In genomic region chr7:75627831-75628230, GRCm38 (mm10) we compare ENCODE assay signal across 21 mouse cellular contexts.
DNase-seq lines count a peak whose midpoint lies in the region; ATAC-seq and TF ChIP-seq lines count a peak whose summit lies in the region.
"Had no signal": no experiment of that assay in that cellular context is flagged by ENCODE, and none has a peak within 500 bp of the region (broad histone marks: within the 10 kb centered on the region; RNA-seq: fewer than 3 reads in every experiment).

No protein-coding gene starts in this region.

- no peaks in the 10 kb centered on the region for H3K9me3 ChIP-seq in kidney, embryonic 15.5 days (replicated peaks)
- H3K9me3 ChIP-seq in liver, postnatal 0 days (ENCODE audit: low read length): no peaks in the 10 kb centered on the region
- H3K9me3 ChIP-seq in liver, embryonic 11.5 days (ENCODE audit: control insufficient read depth, low read length): no peaks in the 10 kb centered on the region
- no peaks in the 10 kb centered on the region for H3K9me3 ChIP-seq in intestine, postnatal 0 days (ENCODE audit: control insufficient read depth)
- no peaks in the 10 kb centered on the region for H3K9me3 ChIP-seq in hindbrain, embryonic 14.5 days (ENCODE audit: control insufficient read depth, low read length)
- H3K9me3 ChIP-seq: forebrain, embryonic 15.5 days; hindbrain, embryonic 10.5 days; hindbrain, embryonic 15.5 days had no signal

- no peak for ATAC-seq in kidney, embryonic 15.5 days (replicated peaks; ENCODE audit: low FRiP score)
- ATAC-seq in liver, postnatal 0 days: no peak
- ATAC-seq in liver, embryonic 11.5 days (replicated peaks; ENCODE audit: low FRiP score): no peak
- ATAC-seq in intestine, postnatal 0 days: peak; percentile 64; the same call in 1 of the 2 replicates
- no peak for ATAC-seq in hindbrain, embryonic 14.5 days (ENCODE audit: low FRiP score)
- ATAC-seq: activated CD4-positive, CD25-positive, alpha-beta regulatory T cell, adult 4 months; forebrain, embryonic 15.5 days; inflammation-experienced regulatory T-cells, adult 6 months; Patski had no signal

- 0 out of 2 replicates have a peak overlapping the region, but pooled peaks have one; percentile 37 for H3K27ac ChIP-seq in kidney, embryonic 15.5 days
- peak overlapping the region; percentile 66 for H3K27ac ChIP-seq in liver, postnatal 0 days (ENCODE audit: low read depth)
- H3K27ac ChIP-seq in liver, embryonic 11.5 days (ENCODE audit: low read depth, low read length): no peak overlapping the region
- H3K27ac ChIP-seq in intestine, postnatal 0 days (ENCODE audit: low read depth, low read length): no peak overlapping the region
- no peak overlapping the region for H3K27ac ChIP-seq in hindbrain, embryonic 14.5 days
- H3K27ac ChIP-seq: forebrain, embryonic 15.5 days; hindbrain, embryonic 10.5 days; hindbrain, embryonic 15.5 days had no signal

- H3K4me3 ChIP-seq in kidney, embryonic 15.5 days (replicated peaks): no peak overlapping the region
- H3K4me3 ChIP-seq in liver, postnatal 0 days (ENCODE audit: low read depth, low read length): no peak overlapping the region
- no peak overlapping the region for H3K4me3 ChIP-seq in liver, embryonic 11.5 days (ENCODE audit: low read depth, low read length)
- no peak overlapping the region for H3K4me3 ChIP-seq in intestine, postnatal 0 days (ENCODE audit: low read depth, low read length)
- no peak overlapping the region for H3K4me3 ChIP-seq in hindbrain, embryonic 14.5 days (replicated peaks; ENCODE audit: low read length)
- H3K4me3 ChIP-seq: forebrain, embryonic 15.5 days; hindbrain, embryonic 10.5 days; hindbrain, embryonic 15.5 days had no signal

- TF ChIP-seq EP300 in liver, postnatal 0 days (IDR thresholded peaks at IDR 0.05; ENCODE audit: low read depth): no peak

- no peaks in the 10 kb centered on the region; the same call in 1 of the 2 replicates for H3K36me3 ChIP-seq in kidney, embryonic 15.5 days
- H3K36me3 ChIP-seq in liver, postnatal 0 days (replicated peaks; ENCODE audit: insufficient read depth, low read length): peaks cover 29% of the 10 kb centered on the region
- no peaks in the 10 kb centered on the region for H3K36me3 ChIP-seq in liver, embryonic 11.5 days (ENCODE audit: control insufficient read depth, insufficient read depth, low read length)
- H3K36me3 ChIP-seq in intestine, postnatal 0 days (ENCODE audit: control insufficient read depth, insufficient read depth): peaks cover 7% of the 10 kb centered on the region; the same call in 1 of the 2 replicates
- H3K36me3 ChIP-seq in hindbrain, embryonic 14.5 days (replicated peaks; ENCODE audit: control insufficient read depth, insufficient read depth): no peaks in the 10 kb centered on the region
- H3K36me3 ChIP-seq: forebrain, embryonic 15.5 days; hindbrain, embryonic 10.5 days; hindbrain, embryonic 15.5 days had no signal

- intact Hi-C loops in gastrocnemius, postnatal 14 days (cut with DNase I; ENCODE audit: low total_unique reads): no loop called here

- no peaks in the 10 kb centered on the region for H3K27me3 ChIP-seq in kidney, embryonic 15.5 days
- no peaks in the 10 kb centered on the region for H3K27me3 ChIP-seq in liver, postnatal 0 days (ENCODE audit: insufficient read depth, low read length)
- H3K27me3 ChIP-seq in liver, embryonic 11.5 days (replicated peaks; ENCODE audit: control insufficient read depth, insufficient read depth, low read length): no peaks in the 10 kb centered on the region
- no peaks in the 10 kb centered on the region for H3K27me3 ChIP-seq in intestine, postnatal 0 days (replicated peaks; ENCODE audit: control insufficient read depth, insufficient read depth, low read length)
- H3K27me3 ChIP-seq in hindbrain, embryonic 14.5 days (ENCODE audit: control insufficient read depth, insufficient read depth, low read length): no peaks in the 10 kb centered on the region
- H3K27me3 ChIP-seq: CH12.LX; forebrain, embryonic 15.5 days; hindbrain, embryonic 15.5 days; Patski had no signal

- peak; percentile 47 for DNase-seq in gastrocnemius, adult 18-20 months (ENCODE audit: low spot score)
- DNase-seq in gastrocnemius, postnatal 14 days: no peak
- DNase-seq in kidney, adult 8-10 months: no peak
- DNase-seq in liver, postnatal 0 days: no peak
- DNase-seq in liver, embryonic 11.5 days (ENCODE audit: low spot score): no peak
- DNase-seq in hindbrain, embryonic 14.5 days (ENCODE audit: low spot score): no peak
- DNase-seq: adrenal gland, postnatal 36 days; cerebellum, adult 2 months; cerebellum, postnatal 10 days; gastrocnemius, postnatal 25 days; heart, adult 18-20 months had no signal

- 0 out of 2 replicates have a peak, but pooled peaks cover 6% of the 10 kb centered on the region for H3K4me1 ChIP-seq in kidney, embryonic 15.5 days
- peaks cover 11% of the 10 kb centered on the region; the same call in 1 of the 2 replicates for H3K4me1 ChIP-seq in liver, postnatal 0 days (ENCODE audit: insufficient read depth)
- H3K4me1 ChIP-seq in liver, embryonic 11.5 days (replicated peaks; ENCODE audit: control insufficient read depth, insufficient read depth, low read length): no peaks in the 10 kb centered on the region
- peaks cover 4% of the 10 kb centered on the region; the same call in 1 of the 2 replicates for H3K4me1 ChIP-seq in intestine, postnatal 0 days (replicated peaks; ENCODE audit: control insufficient read depth, insufficient read depth, low read length)
- H3K4me1 ChIP-seq in hindbrain, embryonic 14.5 days (replicated peaks; ENCODE audit: control insufficient read depth, insufficient read depth, low read length): no peaks in the 10 kb centered on the region
- H3K4me1 ChIP-seq: forebrain, embryonic 15.5 days; hindbrain, embryonic 15.5 days had no signal

- no peak overlapping the region for H3K9ac ChIP-seq in kidney, embryonic 15.5 days
- H3K9ac ChIP-seq in liver, postnatal 0 days (replicated peaks): no peak overlapping the region
- H3K9ac ChIP-seq in liver, embryonic 11.5 days (ENCODE audit: low read depth, low read length): no peak overlapping the region
- no peak overlapping the region for H3K9ac ChIP-seq in intestine, postnatal 0 days (ENCODE audit: low read depth, low read length)
- no peak overlapping the region for H3K9ac ChIP-seq in hindbrain, embryonic 14.5 days
- H3K9ac ChIP-seq: forebrain, embryonic 15.5 days; hindbrain, embryonic 15.5 days had no signal

- H3K4me2 ChIP-seq in kidney, embryonic 15.5 days: no peak overlapping the region
- no peak overlapping the region for H3K4me2 ChIP-seq in liver, postnatal 0 days (ENCODE audit: low read depth, low read length)
- H3K4me2 ChIP-seq in liver, embryonic 11.5 days: no peak overlapping the region
- H3K4me2 ChIP-seq in intestine, postnatal 0 days (replicated peaks; ENCODE audit: low read depth): no peak overlapping the region
- no peak overlapping the region for H3K4me2 ChIP-seq in hindbrain, embryonic 14.5 days (replicated peaks)
- H3K4me2 ChIP-seq: forebrain, embryonic 15.5 days; heart, embryonic 11.5 days; hindbrain, embryonic 15.5 days had no signal

- 37% methylated on average over 2 of the region's 2 CpGs for WGBS in kidney, embryonic 15.5 days
- WGBS in liver, postnatal 0 days (ENCODE audit: insufficient replicate concordance): 66% methylated on average over 2 of the region's 2 CpGs
- 65% methylated on average over 2 of the region's 2 CpGs for WGBS in liver, embryonic 11.5 days
- 44% methylated on average over 2 of the region's 2 CpGs for WGBS in intestine, postnatal 0 days
- 86% methylated on average over 2 of the region's 2 CpGs for WGBS in hindbrain, embryonic 14.5 days

- no peak for TF ChIP-seq CTCF in liver, postnatal 0 days (IDR thresholded peaks at IDR 0.05; ENCODE audit: low read depth)
- TF ChIP-seq CTCF in intestine, postnatal 0 days (IDR thresholded peaks at IDR 0.05; ENCODE audit: low read depth): no peak

Comparison
In these comparisons a context has a peak if more than half of its experiments do, and no peak if none do; other contexts are left out.
1. H3K27ac ChIP-seq: peak in kidney, embryonic 15.5 days (single experiment) and liver, postnatal 0 days (single experiment); none in liver, embryonic 11.5 days (single experiment), intestine, postnatal 0 days (single experiment) and hindbrain, embryonic 14.5 days (single experiment).